Mouse (Mus musculus): ENCODE data around the gene Myl10. TPM values are rescaled to one million over a fixed set of nuclear protein-coding genes. Genes with fewer than 3 reads are reported as not detected.

Gene Myl10
- total and polyA plus RNA-seq, 3 experiments = not detected

DNA sequence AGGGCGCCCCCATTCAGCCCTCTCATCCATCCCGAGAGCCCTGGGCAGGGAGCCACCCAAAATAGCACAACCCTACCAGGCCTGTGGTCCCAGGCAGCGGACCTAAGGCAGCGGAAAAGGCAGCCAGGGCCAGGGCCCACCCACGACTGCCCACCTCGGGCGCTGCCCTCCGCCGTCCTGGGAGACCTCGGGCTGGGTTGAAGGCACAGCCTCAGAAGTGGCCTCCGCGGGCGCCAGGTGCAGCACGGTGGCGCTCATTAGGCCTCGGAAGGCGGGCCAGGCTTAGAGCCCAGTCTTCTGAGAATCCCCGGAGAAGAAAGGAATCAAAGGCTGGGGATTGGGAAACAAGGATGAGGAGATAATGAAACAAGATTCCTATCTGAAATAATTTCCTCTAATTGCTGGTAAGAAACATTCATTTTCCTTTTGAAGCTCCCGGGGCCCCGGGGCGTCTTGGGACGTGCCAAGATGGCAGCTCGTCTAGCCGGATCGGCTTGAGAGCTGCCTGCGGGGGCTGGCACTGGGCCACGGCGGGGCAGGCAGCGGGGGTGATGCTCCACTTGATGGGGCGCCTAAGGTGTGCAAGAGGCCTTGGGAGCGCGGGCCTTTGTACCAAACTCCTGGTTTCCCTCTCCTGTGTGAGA lies 21.4 kb downstream of the Myl10 start:
- Histone ChIP-seq H3K27ac (ENCODE audit: insufficient read depth, low read depth) (no peak overlapping the region), H3K4me1 (ENCODE audit: control insufficient read depth in 1 of 2, insufficient read depth in 2 of 2) (no peaks in the 10 kb centered on the region), H3K4me3 (replicated peaks in 1 of 3; ENCODE audit: low read depth in 2 of 3, low read length in 2 of 3, poor library complexity in 1 of 3) (no peak overlapping the region), H3K27me3 (replicated peaks) (peaks cover 53% of the 10 kb centered on the region), H3K4me2 (ENCODE audit: insufficient read depth, low read depth, poor library complexity, severe bottlenecking) (no peak overlapping the region), H3K9me3 (replicated peaks; ENCODE audit: low read length) (peaks cover 2% of the 10 kb centered on the region), H3K79me2 (replicated peaks; ENCODE audit: control insufficient read depth, extremely low read depth, insufficient read depth, poor library complexity, severe bottlenecking) (no peaks in the 10 kb centered on the region), H3K9ac (ENCODE audit: insufficient read depth, low read depth) (no peak overlapping the region), H3K36me3 (replicated peaks in 1 of 2; ENCODE audit: control insufficient read depth in 1 of 2, insufficient read depth in 1 of 2, low read length in 1 of 2) (no peaks in the 10 kb centered on the region)
- no peak for TF ChIP-seq NELFE (IDR thresholded peaks at IDR 0.05; ENCODE audit: low read depth, low read length)
- no peak for TF ChIP-seq MYC (IDR thresholded peaks at IDR 0.05; ENCODE audit: low read depth, low read length)
- TF ChIP-seq ELF1 (IDR thresholded peaks at IDR 0.05; ENCODE audit: low read depth, low read length) = no peak
- TF ChIP-seq MXI1 (IDR thresholded peaks at IDR 0.05; ENCODE audit: low read depth, low read length) = no peak
- TF ChIP-seq EP300 (IDR thresholded peaks at IDR 0.05; ENCODE audit: low read length) = no peak
- in situ Hi-C loops (cut with MboI; ENCODE audit: low pct_ligation_motif_present, low pct_unique_long_range_greater_than_20kb, low sequenced_read_pairs) (no loop called here), dilution Hi-C loops (cut with MboI; ENCODE audit: extremely low pct_ligation_motif_present, extremely low pct_unique_long_range_greater_than_20kb, low sequenced_read_pairs) (no loop called here)
- no peak for DNase-seq (ENCODE audit: extremely low read depth)

DNA sequence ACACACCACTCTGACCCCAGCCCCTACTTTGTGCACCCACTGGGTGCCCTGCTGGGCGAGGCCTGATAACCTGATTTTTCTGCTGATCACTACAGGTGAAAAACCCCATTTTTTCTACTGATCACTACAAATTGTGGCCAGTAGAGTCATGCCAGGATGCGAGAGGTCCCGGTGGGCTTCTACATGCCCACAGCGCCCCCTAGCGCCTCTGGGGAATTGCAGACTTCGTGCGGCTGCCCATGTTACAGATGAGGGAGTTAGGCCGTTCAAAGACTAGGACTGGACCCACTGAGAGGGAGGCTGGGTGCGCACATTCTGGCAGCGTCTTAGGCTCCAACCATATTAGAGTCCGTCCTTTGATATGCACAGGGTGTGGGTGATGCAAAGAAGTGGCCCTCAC lies 21.9 kb downstream of the Myl10 start:
- no peak overlapping the region for H3K4me3 ChIP-seq (replicated peaks in 1 of 3; ENCODE audit: low read depth in 2 of 3, low read length in 2 of 3, poor library complexity in 1 of 3)
- H3K9ac ChIP-seq (ENCODE audit: insufficient read depth, low read depth) = no peak overlapping the region
- no peaks in the 10 kb centered on the region for H3K4me1 ChIP-seq (ENCODE audit: control insufficient read depth in 1 of 2, insufficient read depth in 2 of 2)
- peaks cover 2% of the 10 kb centered on the region for H3K9me3 ChIP-seq (replicated peaks; ENCODE audit: low read length)
- TF ChIP-seq TBP (conservative IDR thresholded peaks at IDR 0.05; ENCODE audit: low read depth, low read length) = no peak
- peak; percentile 9; the same call in 1 of the 2 replicates for TF ChIP-seq SMC3 (IDR thresholded peaks at IDR 0.05; ENCODE audit: low read depth, low read length)
- peak; percentile 43 for TF ChIP-seq RAD21 (IDR thresholded peaks at IDR 0.05; ENCODE audit: low read depth, low read length)
- TF ChIP-seq GABPA (IDR thresholded peaks at IDR 0.05; ENCODE audit: insufficient replicate concordance, low read depth, low read length) = no peak
- no peak for TF ChIP-seq UBTF (IDR thresholded peaks at IDR 0.05; ENCODE audit: low read depth, low read length)
- peak; percentile 12 to 56; a peak in 3 of 4 replicates for TF ChIP-seq CTCF (conservative IDR thresholded peaks at IDR 0.05 in 1 of 2, IDR thresholded peaks at IDR 0.05 in 1 of 2; ENCODE audit: low read depth in 2 of 2, low read length in 2 of 2)
- peak; percentile 23 for DNase-seq (ENCODE audit: extremely low read depth)
- H3K27me3 ChIP-seq (replicated peaks) = peaks cover 51% of the 10 kb centered on the region
- dilution Hi-C loops (cut with MboI; ENCODE audit: extremely low pct_ligation_motif_present, extremely low pct_unique_long_range_greater_than_20kb, low sequenced_read_pairs) = no loop called here
- no peaks in the 10 kb centered on the region for H3K36me3 ChIP-seq (replicated peaks in 1 of 2; ENCODE audit: control insufficient read depth in 1 of 2, insufficient read depth in 1 of 2, low read length in 1 of 2)
- no peak overlapping the region for H3K27ac ChIP-seq (ENCODE audit: insufficient read depth, low read depth)
- H3K4me2 ChIP-seq (ENCODE audit: insufficient read depth, low read depth, poor library complexity, severe bottlenecking) = no peak overlapping the region
- no peaks in the 10 kb centered on the region for H3K79me2 ChIP-seq (replicated peaks; ENCODE audit: control insufficient read depth, extremely low read depth, insufficient read depth, poor library complexity, severe bottlenecking)
- in situ Hi-C loops (cut with MboI; ENCODE audit: low pct_ligation_motif_present, low pct_unique_long_range_greater_than_20kb, low sequenced_read_pairs) = no loop called here

DNA sequence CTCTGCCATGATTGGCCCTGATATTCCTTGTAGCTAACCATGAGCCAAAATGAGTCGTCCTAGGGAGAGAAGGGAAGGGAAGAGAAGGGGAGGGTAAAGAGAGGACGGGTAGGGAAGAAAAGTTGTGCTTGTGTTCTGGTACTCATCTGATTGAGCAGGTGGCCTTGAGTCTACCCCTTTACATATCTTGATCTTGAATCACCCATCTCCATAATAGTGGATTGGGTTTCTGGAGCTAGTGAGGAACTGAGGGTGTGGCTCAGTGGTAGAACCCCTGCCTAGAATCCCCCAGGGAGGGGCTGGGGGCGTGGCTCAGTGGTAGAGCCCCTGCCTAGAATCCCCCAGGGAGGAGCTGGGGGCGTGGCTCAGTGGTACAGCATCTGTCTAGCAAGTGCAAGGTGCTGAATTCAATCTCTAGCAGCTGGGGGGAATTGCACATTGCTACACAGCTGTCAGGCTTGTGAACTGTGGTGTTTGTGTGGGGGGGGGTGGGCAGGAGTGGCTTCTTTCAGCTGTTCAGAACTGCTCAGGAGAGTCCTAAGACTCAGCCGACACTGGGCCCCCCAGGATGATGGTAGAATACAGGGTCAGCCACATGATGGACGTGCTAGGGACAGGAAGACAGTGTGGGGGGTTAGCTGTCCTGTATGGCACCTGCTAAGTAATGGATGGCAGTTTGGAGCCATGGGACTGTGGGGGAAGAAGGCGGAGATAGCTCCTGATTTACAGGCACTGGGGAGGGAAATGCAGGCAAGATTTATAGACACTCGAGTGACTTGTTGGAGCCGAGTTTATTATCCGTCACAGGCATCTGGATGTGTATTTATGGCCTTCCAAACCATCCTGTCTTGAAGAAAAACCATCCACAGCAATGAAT lies 24.0 kb downstream of the Myl10 start:
- no peaks in the 10 kb centered on the region for H3K4me1 ChIP-seq (ENCODE audit: control insufficient read depth in 1 of 2, insufficient read depth in 2 of 2)
- H3K9me3 ChIP-seq (replicated peaks; ENCODE audit: low read length) = peaks cover 5% of the 10 kb centered on the region
- H3K4me3 ChIP-seq (replicated peaks in 1 of 3; ENCODE audit: low read depth in 2 of 3, low read length in 2 of 3, poor library complexity in 1 of 3) = no peak overlapping the region
- H3K79me2 ChIP-seq (replicated peaks; ENCODE audit: control insufficient read depth, extremely low read depth, insufficient read depth, poor library complexity, severe bottlenecking) = no peaks in the 10 kb centered on the region
- no peak for DNase-seq (ENCODE audit: extremely low read depth)
- in situ Hi-C loops (cut with MboI; ENCODE audit: low pct_ligation_motif_present, low pct_unique_long_range_greater_than_20kb, low sequenced_read_pairs) (no loop called here), dilution Hi-C loops (cut with MboI; ENCODE audit: extremely low pct_ligation_motif_present, extremely low pct_unique_long_range_greater_than_20kb, low sequenced_read_pairs) (no loop called here)
- no peak for TF ChIP-seq TBP (conservative IDR thresholded peaks at IDR 0.05; ENCODE audit: low read depth, low read length)
- no peak for TF ChIP-seq MYC (IDR thresholded peaks at IDR 0.05; ENCODE audit: low read depth, low read length)
- TF ChIP-seq PAX5 (IDR thresholded peaks at IDR 0.05; ENCODE audit: low read length) = no peak
- no peak for TF ChIP-seq CHD1 (IDR thresholded peaks at IDR 0.05; ENCODE audit: low read depth, low read length)
- TF ChIP-seq MEF2A (IDR thresholded peaks at IDR 0.05; ENCODE audit: borderline replicate concordance, low read depth, low read length) = no peak
- TF ChIP-seq JUND (conservative IDR thresholded peaks at IDR 0.05; ENCODE audit: low read depth, low read length) = no peak
- no peak for TF ChIP-seq USF2 (conservative IDR thresholded peaks at IDR 0.05; ENCODE audit: low read depth, low read length)
- TF ChIP-seq ZC3H11A (IDR thresholded peaks at IDR 0.05; ENCODE audit: low read depth, low read length) = no peak
- TF ChIP-seq MAX (IDR thresholded peaks at IDR 0.05; ENCODE audit: low read length) = no peak
- no peak for TF ChIP-seq ZMIZ1 (IDR thresholded peaks at IDR 0.05; ENCODE audit: low read depth, low read length)
- no peaks in the 10 kb centered on the region for H3K36me3 ChIP-seq (replicated peaks in 1 of 2; ENCODE audit: control insufficient read depth in 1 of 2, insufficient read depth in 1 of 2, low read length in 1 of 2)
- H3K9ac ChIP-seq (ENCODE audit: insufficient read depth, low read depth) = no peak overlapping the region
- H3K27ac ChIP-seq (ENCODE audit: insufficient read depth, low read depth) = no peak overlapping the region
- H3K4me2 ChIP-seq (ENCODE audit: insufficient read depth, low read depth, poor library complexity, severe bottlenecking) = no peak overlapping the region
- peaks cover 43% of the 10 kb centered on the region for H3K27me3 ChIP-seq (replicated peaks)
